In genomic region chr3:152586191-152586590, GRCm38 (mm10) we compare ENCODE assay signal across 15 mouse cellular contexts.
DNase-seq lines count a peak whose midpoint lies in the region.
"Had no signal": no experiment of that assay in that cellular context is flagged by ENCODE, and none has a peak within 500 bp of the region (broad histone marks: within the 10 kb centered on the region; RNA-seq: fewer than 3 reads in every experiment).

No protein-coding gene starts in this region.

- intact Hi-C loops in left cerebral cortex, postnatal 4 days (cut with DNase I): no loop called here

- DNase-seq in heart, adult 11 months: peak; percentile 52
- DNase-seq in heart, adult 9 months (ENCODE audit: low spot score in 2 of 2): no peak
- DNase-seq in left cerebral cortex, adult 18-20 months (ENCODE audit: low spot score in 2 of 2): peak; percentile 34 to 36
- DNase-seq in left cerebral cortex, postnatal 4 days: no peak
- peak; percentile 48 for DNase-seq in right cerebral cortex, adult 18-20 months
- no peak for DNase-seq in right cerebral cortex, postnatal 14 days
- peak; percentile 69 for DNase-seq in telencephalon, adult 2 months (ENCODE audit: low read depth, low spot score)
- DNase-seq in adrenal gland, postnatal 25 days: no peak
- DNase-seq: adrenal gland, postnatal 36 days; cerebellum, adult 11 months; cerebellum, adult 8-10 months; embryo, embryonic 11 days; forebrain, postnatal 0 days; gastrocnemius, postnatal 36 days; heart, adult 18-20 months had no signal

Comparison
In these comparisons a context has a peak if more than half of its experiments do, and no peak if none do; other contexts are left out.
1. DNase-seq: peak in heart, adult 11 months (single experiment), left cerebral cortex, adult 18-20 months (2 of 2), right cerebral cortex, adult 18-20 months (single experiment) and telencephalon, adult 2 months (single experiment); none in heart, adult 9 months (0 of 2), left cerebral cortex, postnatal 4 days (single experiment), right cerebral cortex, postnatal 14 days (single experiment) and adrenal gland, postnatal 25 days (single experiment).